Mouse (Mus musculus): ENCODE measurements at regions not wholly inside any gene's neighbourhood (a gene's known extent, or its start where the extent isn't known, plus 50 kb on each side); places are given as distances from the start of the nearest gene placed in this dataset.

DNA sequence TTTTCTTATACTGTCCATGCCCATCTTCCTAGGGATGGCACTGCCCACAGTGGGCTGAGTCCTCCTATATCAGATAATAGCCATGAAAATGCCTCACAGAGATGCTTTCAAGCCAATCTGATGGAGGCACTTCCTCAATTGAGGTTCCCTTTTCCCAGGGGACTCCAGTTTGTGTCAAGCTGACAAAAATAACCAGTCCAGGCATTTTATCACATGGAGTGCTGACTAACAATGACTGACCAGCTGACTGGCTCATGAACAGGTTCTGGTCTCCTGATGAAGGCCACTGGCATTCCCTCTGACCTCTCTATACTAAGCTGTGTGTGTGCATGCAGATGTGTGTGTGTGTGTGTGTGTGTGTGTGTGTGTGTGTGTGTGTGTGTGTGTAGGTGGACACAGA is 64.4 kb upstream of the Bod1 start:
- Histone ChIP-seq H3K27ac (no peak overlapping the region), H3K27me3 (no peaks in the 10 kb centered on the region), H3K4me3 (no peak overlapping the region), H3K36me3 (no peaks in the 10 kb centered on the region), H3K9ac (no peak overlapping the region), H3K4me2 (no peak overlapping the region), H3K9me3 (replicated peaks) (no peaks in the 10 kb centered on the region), H3K4me1 (replicated peaks) (peaks cover 38% of the 10 kb centered on the region)
- no peak for ATAC-seq (replicated peaks; ENCODE audit: insufficient number of reproducible peaks, insufficient read depth, low FRiP score, low read depth)

DNA sequence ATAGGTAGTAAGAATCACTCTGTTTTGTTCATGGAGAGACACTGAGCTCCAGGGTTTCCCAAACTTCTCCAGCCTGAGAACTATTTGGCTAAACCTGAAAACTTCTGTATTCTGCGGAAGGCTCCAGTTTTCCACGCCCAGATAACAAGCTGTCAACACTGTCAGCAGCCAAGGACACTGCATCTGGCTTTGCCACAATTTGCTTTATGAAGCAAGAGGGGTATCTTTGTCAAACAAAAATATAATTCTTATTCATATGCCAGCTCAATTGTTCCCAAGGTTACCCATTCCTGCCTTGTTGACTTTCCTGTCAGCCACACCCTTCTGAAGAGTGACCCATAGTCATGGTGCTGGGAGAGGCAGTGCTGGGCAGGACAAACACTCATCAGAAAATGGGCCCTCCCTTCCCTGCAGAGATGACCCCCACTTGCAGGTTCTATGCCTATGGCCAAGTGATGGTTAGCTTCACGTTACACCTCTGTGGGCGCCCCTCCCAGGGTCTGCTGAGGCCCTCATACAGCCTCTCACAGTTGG is 64.9 kb upstream of the Bod1 start:
- Histone ChIP-seq H3K9ac (no peak overlapping the region), H3K27ac (no peak overlapping the region)
- WGBS = 63% methylated on average over 4 of the region's 4 CpGs

DNA sequence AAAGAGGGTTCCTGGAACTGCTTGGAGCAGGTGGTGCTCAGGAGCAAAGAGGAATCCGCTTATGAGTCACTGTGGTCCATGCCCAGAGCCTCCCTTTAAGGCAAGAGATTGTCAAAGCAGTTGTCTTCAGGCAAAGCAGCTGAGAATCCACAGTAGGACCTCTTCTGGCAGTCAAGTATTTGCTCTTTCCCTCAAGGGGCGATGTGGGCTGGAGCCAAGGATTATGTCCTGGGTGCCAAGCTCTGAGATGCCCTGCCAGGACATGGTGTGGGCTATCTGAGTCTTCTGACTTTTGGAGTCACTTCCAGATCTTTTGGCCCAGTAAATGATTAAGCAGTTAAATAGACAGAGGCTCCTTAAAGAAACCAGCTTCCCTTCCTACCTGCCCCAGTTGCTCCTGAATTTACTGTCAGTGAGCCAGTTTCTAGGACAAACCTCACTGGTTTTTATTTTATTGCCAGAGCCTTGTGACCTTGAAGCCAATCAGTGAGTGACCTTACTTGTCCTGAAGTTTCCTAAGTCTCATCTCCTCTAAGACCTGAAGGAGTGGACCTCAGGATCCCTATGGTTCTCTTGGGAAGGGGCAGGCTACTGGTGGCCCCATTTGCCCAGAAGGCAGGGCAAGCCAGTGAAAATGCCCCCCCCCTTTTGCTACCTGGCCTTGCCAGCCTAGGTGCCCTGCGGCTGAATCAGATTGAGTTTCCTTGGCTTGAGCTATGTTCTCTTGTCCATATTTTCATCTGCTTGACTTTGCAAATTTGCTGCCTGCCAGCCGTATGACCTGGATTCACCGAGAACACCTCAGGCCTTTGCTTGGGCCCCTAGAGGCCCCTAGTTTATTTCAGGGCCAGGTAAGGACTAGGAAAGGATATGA is 66.7 kb upstream of the Bod1 start:
- H3K4me3 ChIP-seq = no peak overlapping the region
- H3K27ac ChIP-seq = no peak overlapping the region
- H3K4me2 ChIP-seq = no peak overlapping the region
- H3K36me3 ChIP-seq = no peaks in the 10 kb centered on the region
- no peaks in the 10 kb centered on the region for H3K9me3 ChIP-seq (replicated peaks)
- H3K4me1 ChIP-seq (replicated peaks) = peaks cover 25% of the 10 kb centered on the region
- H3K9ac ChIP-seq = no peak overlapping the region
- H3K27me3 ChIP-seq = no peaks in the 10 kb centered on the region
- ATAC-seq (replicated peaks; ENCODE audit: insufficient number of reproducible peaks, insufficient read depth, low FRiP score, low read depth) = no peak
- 85% methylated on average over 5 of the region's 5 CpGs for WGBS

More for the DNA sequence above, 64.9 kb upstream of the Bod1 start:
- no peak for ATAC-seq (replicated peaks; ENCODE audit: insufficient number of reproducible peaks, insufficient read depth, low FRiP score, low read depth)
- Histone ChIP-seq H3K4me2 (no peak overlapping the region), H3K4me1 (replicated peaks) (peaks cover 37% of the 10 kb centered on the region), H3K4me3 (no peak overlapping the region), H3K36me3 (no peaks in the 10 kb centered on the region), H3K9me3 (replicated peaks) (no peaks in the 10 kb centered on the region), H3K27me3 (no peaks in the 10 kb centered on the region)

DNA sequence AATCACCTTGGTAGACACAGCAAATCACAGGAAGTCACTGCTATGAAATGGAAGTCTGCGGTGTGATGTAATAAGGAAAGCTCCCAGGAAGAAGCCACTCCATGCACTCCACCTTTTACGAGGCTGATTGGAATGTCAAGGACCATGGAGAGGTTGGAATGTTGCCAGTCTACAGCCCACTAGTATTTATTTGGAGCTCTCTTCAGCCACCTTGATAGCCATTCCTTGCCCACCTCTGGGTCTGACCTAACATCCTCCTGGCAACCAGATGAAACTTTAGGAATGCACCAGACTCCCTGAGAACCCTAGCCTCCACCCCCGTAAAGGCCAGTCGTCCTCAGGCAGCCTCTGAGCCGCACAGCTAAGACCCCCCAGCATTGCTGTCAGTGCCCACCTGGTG is 68.7 kb upstream of the Bod1 start:
- Histone ChIP-seq H3K4me1 (replicated peaks) (peaks cover 14% of the 10 kb centered on the region), H3K4me3 (no peak overlapping the region), H3K9ac (no peak overlapping the region), H3K27ac (no peak overlapping the region), H3K4me2 (no peak overlapping the region), H3K36me3 (no peaks in the 10 kb centered on the region), H3K27me3 (no peaks in the 10 kb centered on the region), H3K9me3 (replicated peaks) (no peaks in the 10 kb centered on the region)
- 66% methylated on average over 5 of the region's 5 CpGs for WGBS
- no peak for ATAC-seq (replicated peaks; ENCODE audit: insufficient number of reproducible peaks, insufficient read depth, low FRiP score, low read depth)

DNA sequence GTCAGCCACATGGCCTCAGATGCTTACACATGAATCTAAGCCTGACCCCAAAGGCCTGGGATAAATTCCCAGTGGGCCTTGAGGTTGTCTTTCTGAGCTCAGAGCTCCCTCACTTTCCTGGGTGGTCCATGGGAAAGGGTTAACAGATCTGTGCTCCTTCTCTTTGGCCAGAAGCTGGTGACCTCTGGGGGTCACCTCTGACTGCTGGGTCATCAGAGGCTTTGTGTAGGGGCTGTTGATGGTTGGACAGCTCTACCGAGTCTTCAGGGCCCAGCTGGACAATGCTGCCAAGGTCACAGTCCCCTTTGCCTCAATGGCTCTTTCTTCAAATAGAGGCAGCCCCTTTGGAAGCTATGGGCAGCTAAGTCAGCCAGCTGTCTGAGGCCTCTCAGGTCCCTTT is 70.5 kb upstream of the Bod1 start:
- 38% methylated on average over 1 of the region's 1 CpGs for WGBS
- no peaks in the 10 kb centered on the region for H3K27me3 ChIP-seq
- no peaks in the 10 kb centered on the region for H3K4me1 ChIP-seq (replicated peaks)
- H3K4me2 ChIP-seq = no peak overlapping the region
- ATAC-seq (replicated peaks; ENCODE audit: insufficient number of reproducible peaks, insufficient read depth, low FRiP score, low read depth) = no peak
- H3K36me3 ChIP-seq = no peaks in the 10 kb centered on the region
- H3K27ac ChIP-seq = no peak overlapping the region
- no peak overlapping the region for H3K9ac ChIP-seq
- no peak overlapping the region for H3K4me3 ChIP-seq
- no peaks in the 10 kb centered on the region for H3K9me3 ChIP-seq (replicated peaks)

DNA sequence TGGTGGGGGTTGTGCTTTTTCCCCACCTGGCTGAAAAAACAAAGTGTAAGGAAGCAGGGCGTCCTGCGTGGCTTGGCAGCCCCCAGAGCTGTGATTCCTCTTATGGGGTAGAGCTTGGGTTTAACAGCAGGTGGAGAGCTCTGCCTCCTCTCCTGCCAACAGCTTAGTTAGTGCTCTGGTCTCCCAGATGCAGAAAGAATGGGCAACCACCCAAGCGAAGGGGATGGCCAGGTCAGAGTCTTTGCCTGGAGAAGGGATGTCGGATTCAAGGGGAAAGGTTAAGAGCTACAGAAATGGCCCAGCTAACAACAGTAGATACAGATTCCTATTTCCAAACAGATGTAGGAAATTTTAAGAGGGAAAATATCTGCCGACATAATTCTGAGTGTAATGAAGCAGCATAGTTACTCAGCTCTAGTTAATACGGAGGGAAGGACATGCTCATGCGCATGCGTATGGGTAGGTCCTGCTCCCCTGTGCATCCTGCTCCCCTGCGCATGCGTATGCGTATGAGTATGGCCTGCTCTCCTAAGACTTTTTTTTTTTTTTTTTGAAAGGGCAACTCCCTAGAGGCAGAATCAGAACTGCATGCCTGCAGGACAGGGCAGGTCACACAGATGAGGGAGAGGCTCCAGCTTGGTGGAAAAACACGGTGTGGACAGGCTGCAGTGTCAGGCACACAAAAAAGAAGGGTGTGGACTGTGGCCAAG is 72.5 kb upstream of the Bod1 start:
- Histone ChIP-seq H3K9ac (no peak overlapping the region), H3K9me3 (replicated peaks) (no peaks in the 10 kb centered on the region), H3K4me3 (no peak overlapping the region), H3K27ac (no peak overlapping the region), H3K4me1 (replicated peaks) (no peaks in the 10 kb centered on the region), H3K36me3 (no peaks in the 10 kb centered on the region), H3K27me3 (no peaks in the 10 kb centered on the region), H3K4me2 (no peak overlapping the region)
- 77% methylated on average over 12 of the region's 12 CpGs for WGBS
- no peak for ATAC-seq (replicated peaks; ENCODE audit: insufficient number of reproducible peaks, insufficient read depth, low FRiP score, low read depth)

DNA sequence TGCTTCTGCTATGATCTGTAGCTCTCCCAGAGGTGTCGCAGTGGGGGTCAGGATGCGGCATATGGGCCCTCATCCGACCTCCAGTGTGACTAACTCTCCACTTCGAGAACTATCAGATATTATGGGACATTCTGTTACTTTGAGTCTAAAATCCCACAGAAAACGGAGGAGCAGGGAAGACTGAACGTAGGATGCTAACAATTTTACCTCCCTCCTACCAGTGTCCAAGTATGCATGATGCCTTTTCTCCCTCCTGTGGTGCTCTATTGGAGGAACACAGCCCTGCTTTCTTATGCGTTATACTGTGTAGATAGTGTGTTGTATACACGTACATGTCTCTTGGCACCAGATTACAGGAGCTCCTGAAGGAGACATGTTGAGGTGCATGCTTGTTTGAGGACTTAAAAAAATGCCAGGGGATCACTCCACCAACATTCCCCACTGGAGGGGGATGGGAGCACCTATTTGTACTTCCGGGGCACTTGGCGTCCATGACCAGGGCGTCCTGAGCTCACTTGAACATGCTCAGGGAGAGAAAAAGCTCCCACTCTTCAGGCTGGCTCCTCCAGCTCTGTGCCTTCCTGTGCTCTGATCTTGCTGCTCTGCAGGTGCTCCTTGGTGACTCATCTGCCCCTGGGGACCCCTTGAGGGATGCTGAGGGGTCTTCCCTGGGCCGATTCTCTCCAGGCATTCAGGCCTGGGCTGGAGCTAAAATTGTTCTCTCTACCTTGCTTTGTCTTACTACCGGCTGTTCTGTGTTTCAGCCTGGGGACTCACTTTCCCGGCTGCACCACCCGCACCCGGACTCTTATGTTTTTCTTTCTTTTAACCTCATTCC is 73.6 kb upstream of the Bod1 start:
- no peak overlapping the region for H3K4me2 ChIP-seq
- WGBS = 74% methylated on average over 16 of the region's 16 CpGs
- no peaks in the 10 kb centered on the region for H3K36me3 ChIP-seq
- H3K4me1 ChIP-seq (replicated peaks) = no peaks in the 10 kb centered on the region
- no peak for ATAC-seq (replicated peaks; ENCODE audit: insufficient number of reproducible peaks, insufficient read depth, low FRiP score, low read depth)
- H3K27ac ChIP-seq = 0 out of 2 replicates have a peak overlapping the region, but pooled peaks have one; percentile 34
- H3K4me3 ChIP-seq = no peak overlapping the region
- H3K27me3 ChIP-seq = no peaks in the 10 kb centered on the region
- no peak overlapping the region for H3K9ac ChIP-seq
- no peaks in the 10 kb centered on the region for H3K9me3 ChIP-seq (replicated peaks)

DNA sequence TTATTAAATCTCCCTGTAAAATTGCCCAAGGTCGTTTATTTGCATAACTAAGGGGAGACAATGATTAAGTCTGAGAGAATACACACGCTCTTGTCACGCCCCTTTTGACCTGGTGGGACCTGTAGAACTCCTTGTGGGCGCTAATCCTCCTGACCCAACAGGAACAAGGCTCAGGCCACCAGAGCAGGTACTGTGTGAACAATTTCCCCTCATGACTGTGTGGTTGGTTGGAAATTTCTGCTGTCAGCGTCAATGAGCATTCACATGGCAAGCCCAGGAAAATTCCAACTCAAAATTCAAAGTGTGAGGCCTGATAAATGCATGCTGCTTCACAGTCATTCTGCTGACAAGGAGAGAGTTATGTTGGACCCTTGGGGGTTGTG is 74.2 kb upstream of the Bod1 start:
- Histone ChIP-seq H3K36me3 (no peaks in the 10 kb centered on the region), H3K27me3 (no peaks in the 10 kb centered on the region), H3K4me3 (no peak overlapping the region), H3K9ac (no peak overlapping the region), H3K9me3 (replicated peaks) (no peaks in the 10 kb centered on the region), H3K27ac (no peak overlapping the region), H3K4me2 (no peak overlapping the region), H3K4me1 (replicated peaks) (no peaks in the 10 kb centered on the region)
- no peak for ATAC-seq (replicated peaks; ENCODE audit: insufficient number of reproducible peaks, insufficient read depth, low FRiP score, low read depth)
- WGBS = 60% methylated on average over 5 of the region's 5 CpGs

DNA sequence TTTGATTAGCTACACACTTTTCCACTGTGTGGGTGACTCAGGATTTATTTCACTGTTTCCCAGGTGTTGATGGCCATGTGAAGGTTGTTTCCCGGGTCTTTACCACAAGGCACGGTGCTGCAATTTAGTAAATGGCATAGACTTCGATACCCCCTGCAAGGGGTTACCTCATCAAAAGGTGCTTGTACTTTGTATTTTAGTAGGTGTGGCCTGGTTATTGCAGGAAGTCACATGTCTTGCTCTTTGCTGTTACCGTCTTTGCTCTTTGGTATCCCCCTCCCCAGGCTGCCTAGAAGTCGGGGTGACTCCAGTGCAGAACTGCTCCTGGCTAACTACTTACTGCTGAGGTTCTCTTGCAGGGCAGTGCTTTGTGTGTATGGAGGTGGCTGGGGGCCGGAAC is 74.8 kb upstream of the Bod1 start:
- H3K36me3 ChIP-seq = no peaks in the 10 kb centered on the region
- H3K4me2 ChIP-seq = no peak overlapping the region
- H3K27me3 ChIP-seq = no peaks in the 10 kb centered on the region
- ATAC-seq (replicated peaks; ENCODE audit: insufficient number of reproducible peaks, insufficient read depth, low FRiP score, low read depth) = no peak
- H3K4me1 ChIP-seq (replicated peaks) = no peaks in the 10 kb centered on the region
- no peaks in the 10 kb centered on the region for H3K9me3 ChIP-seq (replicated peaks)
- H3K27ac ChIP-seq = no peak overlapping the region
- no peak overlapping the region for H3K4me3 ChIP-seq
- H3K9ac ChIP-seq = no peak overlapping the region
- 71% methylated on average over 6 of the region's 6 CpGs for WGBS

DNA sequence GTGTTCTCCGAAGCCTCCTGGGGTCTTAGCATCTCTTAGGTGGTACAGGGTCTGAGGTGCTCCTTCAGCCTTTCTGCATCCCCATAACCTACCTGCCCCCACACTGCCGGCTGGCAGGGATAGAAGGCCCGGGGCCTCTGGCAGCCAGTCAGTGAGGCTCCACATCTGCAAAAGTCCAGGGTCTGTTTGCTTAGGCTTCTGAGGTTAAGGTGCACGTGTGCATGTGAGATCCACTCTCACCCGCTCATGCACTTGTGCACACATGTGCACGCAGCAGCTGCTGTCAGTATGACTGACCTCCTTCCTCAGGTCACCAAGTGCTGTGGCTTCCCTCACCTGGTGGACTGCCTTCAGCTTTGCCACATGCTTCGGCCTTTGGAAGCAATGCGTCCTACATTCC is 75.3 kb upstream of the Bod1 start:
- H3K27ac ChIP-seq = no peak overlapping the region
- H3K9me3 ChIP-seq (replicated peaks) = no peaks in the 10 kb centered on the region
- no peak overlapping the region for H3K4me3 ChIP-seq
- no peak for ATAC-seq (replicated peaks; ENCODE audit: insufficient number of reproducible peaks, insufficient read depth, low FRiP score, low read depth)
- H3K36me3 ChIP-seq = no peaks in the 10 kb centered on the region
- H3K4me1 ChIP-seq (replicated peaks) = no peaks in the 10 kb centered on the region
- 84% methylated on average over 8 of the region's 8 CpGs for WGBS
- no peaks in the 10 kb centered on the region for H3K27me3 ChIP-seq
- no peak overlapping the region for H3K4me2 ChIP-seq
- H3K9ac ChIP-seq = no peak overlapping the region

DNA sequence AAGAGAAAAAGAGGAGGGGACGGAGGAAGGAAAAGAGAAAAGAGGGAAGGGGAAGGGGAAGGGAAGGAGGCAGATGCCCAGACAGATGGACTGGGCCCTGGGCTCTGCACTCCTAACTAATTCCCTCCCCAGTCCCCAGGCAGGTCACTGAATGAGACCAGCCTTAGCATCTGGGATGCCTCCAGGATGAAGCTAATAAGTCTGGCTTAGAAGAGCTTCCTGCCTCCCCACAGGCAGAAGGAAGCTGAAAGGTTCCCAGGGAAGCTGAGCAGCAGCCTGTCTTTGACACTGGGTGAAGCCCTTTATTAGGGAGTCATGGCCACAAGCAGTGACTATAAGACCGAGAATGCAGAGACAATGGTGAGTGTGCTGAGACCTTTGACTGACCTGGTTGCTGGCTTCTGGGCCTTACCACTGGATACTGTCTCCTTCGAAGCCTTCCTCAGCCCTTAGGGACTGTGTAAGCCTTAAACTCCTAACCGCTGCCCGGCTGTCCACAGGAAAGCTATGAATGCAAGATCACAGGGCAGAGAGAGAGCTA is 76.7 kb upstream of the Bod1 start:
- 60% methylated on average over 5 of the region's 5 CpGs for WGBS
- Histone ChIP-seq H3K9me3 (replicated peaks) (no peaks in the 10 kb centered on the region), H3K4me1 (replicated peaks) (no peaks in the 10 kb centered on the region), H3K36me3 (no peaks in the 10 kb centered on the region), H3K4me2 (no peak overlapping the region), H3K27ac (peak overlapping the region; percentile 54), H3K9ac (no peak overlapping the region), H3K4me3 (no peak overlapping the region), H3K27me3 (no peaks in the 10 kb centered on the region)
- no peak for ATAC-seq (replicated peaks; ENCODE audit: insufficient number of reproducible peaks, insufficient read depth, low FRiP score, low read depth)
